Mouse (Mus musculus) erythroblast, embryonic 14.5 days (primary cell): ENCODE measurements around the gene Gm10337.

Source experiments
- GATA1 ChIP-seq: IDR thresholded peaks from 2 replicates; pipeline ENCODE4 v1.6.1; 2012; ENCODE audit warnings: low read length, inconsistent platforms, mixed read lengths
- TAL1 ChIP-seq: IDR thresholded peaks from 3 replicates; pipeline ENCODE4 v1.6.1; 2012; ENCODE audit warnings: low read length, inconsistent platforms, mixed read lengths

DNA sequence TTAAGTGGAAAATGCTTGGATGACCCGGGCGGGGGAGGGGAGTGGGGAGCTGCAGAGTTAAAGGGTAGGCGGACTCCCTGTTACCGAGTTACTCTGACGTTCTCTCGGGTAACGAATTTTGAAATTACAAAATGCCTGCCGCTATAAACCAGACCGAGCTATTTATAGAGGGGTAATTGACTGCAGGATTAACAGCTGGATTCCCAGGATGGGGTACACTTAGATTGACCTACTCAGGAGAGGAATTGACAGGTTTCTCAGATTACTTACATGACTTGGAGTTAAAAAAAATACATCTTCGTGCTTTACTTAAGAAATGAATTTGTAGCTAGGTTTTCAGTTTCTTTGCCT is 32.3 kb upstream of the Gm10337 start:
- TF ChIP-seq TAL1: no peak
- TF ChIP-seq GATA1: no peak
